Mouse (Mus musculus) thymus, postnatal 4 days (tissue): ENCODE results near the gene Gm49395.

Source experiments
- DNase-seq: peaks from one replicate; pipeline ENCODE4 v3.0.0; 2021

Gm49395 gene

DNA sequence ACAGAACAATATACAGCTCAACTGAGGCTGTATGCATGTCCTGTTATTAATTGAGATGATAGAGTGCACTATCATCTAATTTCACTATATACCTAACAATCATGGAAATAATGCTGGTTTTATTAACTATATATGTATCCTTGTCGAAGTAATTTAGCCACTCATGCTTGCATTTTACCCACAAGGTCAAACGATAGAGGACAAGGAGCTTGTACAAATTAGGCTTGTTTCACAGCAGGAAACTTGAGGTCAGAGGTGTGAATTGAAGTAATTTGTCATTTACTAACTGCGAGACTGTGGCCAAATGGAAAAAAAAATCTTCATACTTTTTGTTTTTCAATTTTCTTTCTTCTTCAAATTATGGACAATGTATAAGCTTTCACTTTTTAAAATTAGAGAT, 3.5 kb downstream of the Gm49395 start:
- no peak for DNase-seq

DNA sequence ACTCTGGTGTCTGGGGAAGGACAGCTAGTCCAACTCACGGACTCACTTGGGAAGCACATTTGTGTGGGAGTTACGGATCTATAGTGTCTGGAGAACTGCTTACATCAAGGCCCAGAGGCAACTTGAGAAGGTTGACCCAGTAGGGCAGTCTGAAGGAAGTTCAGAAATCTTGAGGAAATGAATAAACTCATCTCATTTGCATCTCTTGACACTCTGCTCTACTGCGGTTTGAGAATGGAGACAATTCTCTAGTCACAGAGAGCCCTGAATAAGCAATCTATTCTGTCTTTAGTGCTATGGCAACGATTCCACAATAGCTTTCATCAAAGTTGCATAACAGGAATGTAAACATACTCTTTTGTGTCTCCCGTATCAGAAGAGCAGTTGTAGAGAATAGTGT, 4.8 kb downstream of the Gm49395 start:
- no peak for DNase-seq

DNA sequence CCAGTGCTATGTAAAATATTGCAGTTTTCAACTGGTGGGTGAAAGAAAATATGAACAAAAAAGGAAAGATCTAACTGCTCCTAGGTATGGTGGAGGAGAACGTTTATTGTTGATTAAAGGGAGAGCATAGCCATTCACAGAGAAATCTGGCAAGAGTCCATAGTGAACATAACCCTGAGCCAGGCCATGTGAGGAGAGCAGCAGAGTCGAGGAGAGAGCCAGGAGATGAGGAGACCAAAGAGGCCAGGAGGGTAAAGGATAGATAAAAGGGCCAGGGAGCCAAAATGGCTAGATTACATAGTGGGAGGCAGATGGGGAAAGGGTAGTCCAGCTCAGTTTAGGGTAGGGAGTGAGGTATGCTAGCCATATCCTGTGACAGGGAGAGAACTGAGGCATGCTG, 5.5 kb downstream of the Gm49395 start:
- DNase-seq, result no peak

DNA sequence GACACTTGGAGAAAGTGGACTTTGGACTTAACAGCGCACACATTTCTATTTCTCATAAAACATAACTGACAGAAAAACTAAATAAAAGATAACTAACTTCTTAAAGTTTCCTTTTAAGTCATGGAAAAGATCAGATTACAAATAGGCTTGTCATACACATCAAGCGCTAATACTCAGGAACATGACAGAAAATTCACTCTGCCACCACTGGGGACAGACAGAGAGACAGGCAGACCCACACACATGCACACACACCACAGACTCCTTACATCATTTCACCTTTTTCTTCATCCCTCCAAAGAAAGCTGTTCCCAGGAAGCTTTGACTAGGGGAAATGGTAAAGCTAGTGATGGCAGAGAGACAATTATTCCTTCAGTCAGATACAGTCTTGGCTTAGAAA, 6.3 kb downstream of the Gm49395 start:
- DNase-seq, result no peak

DNA sequence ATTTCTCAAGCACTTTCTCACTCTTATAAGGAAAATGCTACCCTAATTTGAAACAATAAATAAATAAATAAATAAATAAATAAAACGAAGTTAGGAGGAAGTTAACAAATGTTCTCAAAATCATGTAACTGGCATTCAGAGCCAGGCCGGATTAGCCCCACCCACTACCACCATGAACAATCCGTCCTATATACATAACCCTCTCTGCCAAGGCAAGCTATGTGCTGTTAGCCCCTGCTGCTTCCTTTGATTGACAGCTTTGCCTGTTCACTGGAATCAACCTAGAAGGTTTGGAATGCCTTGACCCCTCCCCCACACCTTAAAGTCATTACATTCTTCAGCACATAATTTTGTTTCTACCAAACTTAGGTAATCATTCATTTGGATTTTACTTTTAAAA, 10.2 kb downstream of the Gm49395 start:
- no peak for DNase-seq

DNA sequence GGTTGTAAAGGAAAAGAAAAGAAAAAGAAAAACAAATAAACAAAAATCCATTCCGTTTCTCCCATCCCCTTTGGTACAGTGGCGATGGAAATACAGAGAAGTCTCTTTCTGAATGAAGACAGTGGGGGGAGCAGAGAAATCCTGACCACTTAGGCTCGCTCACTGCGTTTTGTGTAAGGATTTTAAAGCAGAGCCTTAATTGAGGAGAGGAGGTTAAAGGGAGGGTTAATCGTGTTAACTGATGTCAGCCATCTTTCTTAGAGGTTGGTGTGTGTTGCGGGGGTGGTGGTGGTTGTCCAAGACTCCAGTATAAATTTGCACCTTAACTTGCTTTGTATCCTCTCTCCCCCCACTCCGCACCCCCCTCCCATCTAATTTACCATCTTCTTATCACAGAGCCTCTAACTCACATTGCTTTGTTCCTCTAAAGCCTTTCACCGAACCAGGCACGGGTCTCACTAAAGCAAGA, 10.7 kb downstream of the Gm49395 start:
- DNase-seq, result no peak

DNA sequence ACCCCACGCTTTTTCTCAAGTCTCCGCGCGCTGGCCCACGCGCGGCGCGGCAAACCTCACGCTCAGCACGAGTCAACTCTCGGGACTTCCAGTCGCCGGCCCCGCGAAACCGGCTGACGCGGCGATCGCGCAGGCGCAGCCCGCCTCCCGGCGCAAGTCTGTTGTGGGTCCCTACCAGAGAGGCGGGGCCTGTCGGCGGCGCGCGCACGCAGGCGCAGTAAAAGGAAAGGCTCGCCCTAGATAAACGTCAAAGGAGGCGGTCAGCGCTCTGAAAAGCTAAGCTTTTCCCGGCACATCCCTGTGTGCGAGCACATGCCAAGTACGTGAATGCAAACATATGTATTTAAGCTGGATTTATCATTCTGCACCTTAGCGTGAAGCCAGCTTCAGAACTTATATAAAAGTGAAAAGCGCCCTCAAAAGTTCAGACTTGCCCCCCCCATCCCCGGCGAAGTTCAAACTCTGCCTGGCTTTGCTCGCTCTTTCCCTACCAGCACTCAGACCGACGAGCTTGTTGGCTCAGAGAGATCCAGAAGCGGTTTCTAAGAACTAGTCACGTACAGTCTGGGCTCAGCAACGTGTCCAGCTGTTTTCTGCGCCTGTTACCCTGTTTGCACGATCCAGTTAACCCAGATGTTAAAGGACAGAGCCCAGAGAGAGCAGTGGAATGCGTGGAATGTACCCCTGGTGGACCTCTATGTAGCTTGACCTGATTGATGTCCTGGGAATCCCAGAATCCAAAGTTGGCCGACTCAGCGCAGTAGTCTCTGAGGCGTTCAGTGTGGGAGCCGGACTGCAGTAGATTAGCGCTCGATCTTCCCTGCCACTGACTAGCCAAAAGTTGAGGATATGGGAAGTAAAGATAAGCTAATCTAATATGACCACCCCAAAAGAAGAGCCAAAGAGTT, 11.4 kb downstream of the Gm49395 start, which contains the start of gene Pelo:
TSS of gene Pelo (minus strand) at position 118 of the 908 bp plus-strand sequence.
- DNase-seq, result peak; percentile 97

DNA sequence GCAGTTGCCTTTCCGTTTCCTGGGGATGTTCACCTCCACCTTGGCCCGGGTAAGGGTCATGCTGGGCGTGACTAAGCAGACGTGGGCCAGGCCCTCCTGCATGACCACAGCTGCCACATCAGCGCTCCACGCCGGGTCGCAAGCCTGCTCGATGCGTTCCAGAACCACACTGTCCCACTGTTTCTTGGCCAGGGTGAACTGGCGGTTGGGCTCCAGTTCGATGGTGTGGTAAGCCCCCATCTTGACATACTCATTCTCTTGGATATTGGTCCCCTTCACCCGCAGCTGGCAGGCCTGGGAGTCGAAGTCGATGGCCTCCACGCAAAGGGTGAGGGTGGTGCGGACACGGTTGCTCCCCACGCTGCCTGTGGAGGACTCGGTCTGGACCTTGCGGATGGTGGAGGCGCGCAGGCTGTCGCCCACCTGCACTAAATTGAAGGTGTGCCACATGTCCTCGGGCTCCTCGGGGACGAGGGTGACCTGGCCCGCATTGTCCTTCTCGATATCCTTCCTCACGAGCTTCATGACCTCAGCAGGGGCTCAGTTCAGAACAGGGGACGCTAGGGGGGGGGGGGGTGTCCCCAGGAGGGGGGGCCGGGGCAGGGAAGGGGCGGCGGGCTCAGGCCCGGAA, 12.2 kb downstream of the Gm49395 start:
- DNase-seq, result peak; percentile 55

DNA sequence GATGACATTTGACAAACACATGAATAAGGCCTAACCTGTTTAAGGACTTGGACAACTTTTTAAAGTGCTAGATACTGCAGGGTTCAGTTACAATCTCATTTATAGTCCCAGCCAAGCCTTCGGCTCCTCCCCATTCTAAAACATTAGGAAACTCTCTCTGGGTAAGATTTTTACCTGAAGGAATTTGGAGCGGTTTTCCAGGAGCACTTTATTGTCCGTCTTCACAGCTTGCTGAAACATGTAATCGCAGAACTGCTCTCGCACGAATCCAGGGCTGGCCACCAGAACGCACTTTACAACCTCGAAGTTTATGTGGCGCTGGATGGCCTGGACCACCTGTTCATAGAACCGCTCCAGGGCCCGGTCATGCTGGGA, 12.7 kb downstream of the Gm49395 start:
- no peak for DNase-seq

DNA sequence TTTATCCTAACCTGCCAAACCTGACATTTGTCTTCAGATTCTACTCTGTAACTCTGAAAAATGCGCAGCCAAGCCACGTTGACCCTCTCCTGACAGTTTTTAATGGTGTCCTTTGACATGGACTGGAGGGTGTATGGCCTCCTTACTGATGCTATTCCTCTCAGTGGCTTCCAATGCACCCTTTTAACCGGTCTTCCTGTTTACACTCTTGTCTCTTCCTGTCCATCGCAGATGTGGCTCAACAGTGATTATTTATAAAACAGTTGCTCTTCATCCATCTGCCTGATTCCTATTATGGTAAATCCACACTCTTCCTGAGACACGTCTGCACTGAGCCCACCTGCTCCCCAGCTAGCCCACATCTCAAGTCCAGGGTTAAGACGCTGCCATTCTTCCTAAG, 15.7 kb downstream of the Gm49395 start:
- DNase-seq, result no peak

DNA sequence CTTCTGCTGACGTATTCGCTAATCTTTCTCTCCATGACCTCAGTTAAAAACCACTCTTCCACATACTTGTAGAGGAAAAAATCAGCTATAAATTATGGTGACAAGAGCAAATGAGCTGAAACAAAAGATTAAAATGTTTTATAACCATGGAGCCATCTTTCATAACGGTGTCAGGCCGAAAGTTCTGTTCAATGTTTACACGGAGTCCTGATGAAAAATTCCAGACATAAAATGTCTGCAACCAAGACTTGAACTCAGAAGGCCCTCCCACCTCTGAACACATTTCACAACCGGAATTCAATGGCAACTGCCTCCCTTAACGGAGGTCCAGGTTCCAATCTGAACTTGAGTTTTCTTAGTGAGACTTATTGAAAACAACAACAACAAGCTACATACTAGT, 19.4 kb downstream of the Gm49395 start:
- DNase-seq, result no peak

DNA sequence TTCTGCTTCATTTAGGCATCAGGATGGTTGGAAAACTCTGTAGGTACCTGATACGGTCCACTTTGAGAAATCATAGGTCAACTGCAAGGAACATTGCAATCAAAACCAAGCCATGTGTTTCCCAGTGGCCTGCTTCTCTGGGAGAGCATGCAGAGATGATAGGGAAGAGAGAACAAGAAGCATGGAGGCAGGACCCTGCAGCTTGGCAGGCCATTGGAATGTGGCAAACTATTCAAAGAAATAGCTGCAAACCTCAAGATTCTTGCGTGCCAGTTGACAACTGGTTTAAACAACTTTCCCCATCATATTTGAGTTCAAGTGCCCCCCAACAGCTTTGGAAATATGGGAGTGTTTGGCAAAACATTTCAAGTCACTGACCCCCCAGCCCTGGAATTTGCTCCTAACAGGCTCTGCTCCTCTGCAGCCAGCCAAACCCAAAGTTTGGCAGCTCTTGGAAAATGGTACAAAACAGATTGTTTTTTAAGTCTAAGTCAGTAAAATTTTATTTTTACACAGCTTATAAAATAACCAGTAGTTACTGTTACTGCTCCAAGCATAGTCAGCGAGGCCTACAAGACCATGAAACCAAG, 21.6 kb downstream of the Gm49395 start:
- no peak for DNase-seq

DNA sequence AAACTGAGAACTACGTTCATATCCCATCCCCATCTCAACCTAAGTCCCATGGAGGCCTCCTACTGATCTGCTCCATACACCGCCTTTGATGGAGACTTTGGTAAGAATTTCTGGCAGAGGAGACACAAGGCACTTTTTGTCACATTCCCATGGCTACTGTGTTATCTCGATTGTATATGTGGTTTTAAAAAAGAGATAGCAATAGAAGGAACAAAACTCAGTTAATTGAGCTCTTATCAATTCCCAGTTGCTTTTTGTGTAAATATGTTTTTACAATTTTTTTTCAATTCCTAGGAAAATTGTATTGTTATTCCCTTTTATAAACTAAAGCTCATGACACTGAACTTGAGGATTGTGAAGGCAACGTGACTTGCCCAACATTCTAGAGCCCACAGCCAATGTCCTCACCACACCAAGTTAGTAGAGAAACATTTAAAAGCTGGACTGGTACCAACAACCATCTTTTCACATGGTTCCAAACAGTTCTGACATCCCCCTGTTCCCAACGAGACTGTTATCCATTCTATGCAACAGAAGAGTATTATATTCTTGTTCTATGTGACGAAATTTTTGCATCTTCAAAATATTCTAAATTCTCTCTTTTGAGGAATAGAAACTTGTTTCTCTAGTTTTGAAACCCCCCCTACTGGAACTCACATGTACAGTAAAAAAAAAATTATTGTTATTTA, 22.6 kb downstream of the Gm49395 start:
- DNase-seq, result no peak

DNA sequence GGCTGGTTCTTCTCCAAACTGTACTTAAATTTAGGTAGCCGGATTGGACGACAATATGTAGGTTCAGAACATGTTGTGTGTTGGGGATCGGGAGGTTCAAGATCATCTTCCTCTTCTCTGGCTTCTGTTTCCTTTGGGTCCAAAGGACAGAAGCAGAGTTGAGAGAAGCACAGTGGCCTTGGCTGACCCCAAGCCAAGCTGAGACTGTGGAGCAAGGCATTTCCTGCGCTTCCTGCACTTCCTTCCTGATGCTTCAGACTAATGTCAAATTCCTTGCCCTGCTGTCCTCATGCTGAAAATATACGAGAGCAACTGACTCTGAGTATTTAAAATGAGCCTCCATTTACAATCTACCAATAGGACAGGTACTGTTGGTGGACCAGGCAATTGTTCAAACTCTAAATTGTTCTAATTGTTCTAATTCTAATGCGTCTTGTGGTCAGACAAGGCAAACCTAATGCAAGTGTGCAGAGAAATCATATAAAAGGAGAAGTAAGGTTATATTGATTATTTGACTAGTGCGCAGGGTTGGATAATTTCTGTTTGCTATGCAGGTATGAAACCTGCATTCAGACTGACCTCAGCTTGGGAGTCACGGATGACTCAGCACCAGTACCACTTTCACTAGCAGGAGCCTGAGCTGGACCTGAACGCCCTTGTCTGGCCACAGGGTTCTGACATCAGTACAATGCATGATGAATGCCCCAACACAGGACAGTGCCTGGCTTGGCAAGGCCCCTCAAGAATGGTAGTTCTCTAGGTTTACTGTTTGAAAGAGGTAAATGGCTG, 24.2 kb downstream of the Gm49395 start:
- DNase-seq, result no peak

DNA sequence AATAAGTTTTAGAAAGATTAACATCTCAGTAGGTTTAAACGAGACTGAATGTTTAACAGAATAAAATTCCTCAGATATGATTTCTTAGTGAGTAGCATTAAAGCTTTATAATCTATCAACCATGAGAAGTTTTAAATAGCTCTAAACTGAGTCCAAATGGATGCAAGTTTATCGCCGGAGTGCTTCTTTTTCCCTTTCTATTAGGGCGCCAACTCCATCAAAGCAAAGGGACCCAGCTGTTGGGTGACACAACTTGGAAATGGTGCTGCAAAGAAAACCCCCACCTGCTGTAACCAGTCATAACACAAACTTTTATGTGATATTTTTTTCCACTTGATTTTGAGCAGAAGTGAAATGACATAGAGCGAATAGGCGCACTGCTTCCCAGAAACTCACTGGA, 29.3 kb downstream of the Gm49395 start:
- no peak for DNase-seq

DNA sequence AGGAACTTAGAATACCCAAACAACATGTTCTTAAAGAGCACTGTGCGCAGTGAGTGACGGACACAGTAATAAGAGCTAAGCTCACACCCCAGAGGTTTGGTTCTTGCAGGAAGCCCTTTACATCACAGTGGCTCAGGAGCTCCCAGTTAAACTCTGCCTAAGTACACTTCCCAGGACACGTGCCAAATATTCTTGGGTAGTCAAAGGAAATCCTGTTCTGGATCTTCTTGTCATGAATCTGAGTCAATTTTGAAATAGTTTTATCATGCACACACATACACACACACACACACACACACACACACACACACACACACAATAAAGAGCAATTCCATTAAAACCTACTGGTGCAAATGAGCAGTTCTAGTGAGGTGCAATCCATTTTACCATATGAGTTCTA, 30.3 kb downstream of the Gm49395 start:
- DNase-seq, result no peak

DNA sequence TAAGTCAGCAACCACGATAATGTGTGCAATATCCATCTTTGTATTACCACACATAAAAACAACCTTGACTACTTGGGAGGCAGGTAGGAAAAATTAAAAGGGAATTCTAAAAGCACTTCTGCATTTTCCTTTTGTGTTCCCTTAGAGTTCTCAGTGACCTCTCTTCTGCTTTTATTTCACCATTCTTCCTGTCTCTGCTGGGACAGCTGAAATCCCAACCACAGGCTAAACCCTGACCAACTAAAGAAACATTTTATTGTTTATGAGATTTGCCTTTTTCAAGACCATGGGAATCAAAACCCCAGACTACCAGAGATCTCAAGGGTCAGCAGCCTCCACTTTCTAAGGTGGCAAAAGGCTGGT, 33.8 kb downstream of the Gm49395 start:
- DNase-seq, result no peak

DNA sequence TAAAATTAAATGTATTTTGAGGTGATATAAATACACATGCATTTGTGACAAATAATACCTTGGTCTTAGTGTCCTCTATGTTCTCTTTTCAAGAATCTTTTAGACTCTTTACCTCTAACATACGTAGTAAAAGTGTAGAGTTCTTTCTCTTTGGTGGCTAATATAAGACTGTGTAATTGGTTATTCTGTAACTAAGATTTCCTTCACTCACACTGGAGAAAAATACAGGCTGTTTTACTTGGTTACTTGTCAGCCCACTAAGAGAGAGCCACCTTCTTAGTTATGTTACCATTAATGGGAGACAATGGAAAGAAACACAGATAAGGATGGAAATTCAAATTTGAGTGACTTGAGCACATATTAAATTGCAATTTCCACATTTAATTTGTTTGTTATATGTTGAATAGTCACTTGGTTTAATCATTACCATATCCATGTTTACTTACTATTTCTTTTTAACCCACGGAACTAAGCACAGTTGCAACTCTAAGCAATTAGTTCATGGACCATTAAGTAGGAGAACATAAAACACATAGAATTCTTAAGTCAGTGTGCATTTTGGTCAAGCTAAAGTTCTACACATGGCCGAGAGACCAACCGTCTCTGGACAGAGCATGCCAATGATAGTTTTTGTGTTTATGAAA, 34.3 kb downstream of the Gm49395 start:
- no peak for DNase-seq

DNA sequence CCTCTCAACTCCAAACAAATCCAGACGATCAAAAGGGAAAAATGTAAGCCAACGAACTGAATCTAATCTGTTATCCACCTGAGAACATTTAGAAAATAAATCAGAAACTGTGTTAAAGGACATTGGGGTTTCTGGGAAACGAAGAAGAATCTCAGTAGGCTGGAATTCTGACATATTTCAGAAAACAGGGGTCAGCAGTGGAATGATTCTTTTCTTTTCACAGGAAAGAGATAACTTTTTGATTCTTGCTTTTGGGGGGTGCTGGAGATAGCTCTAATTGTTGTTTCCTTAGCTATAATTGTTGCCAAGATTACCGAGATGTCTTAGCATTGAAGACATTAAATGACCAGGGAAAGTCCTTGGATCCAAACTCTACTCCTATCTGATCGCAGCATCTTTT, 44.2 kb downstream of the Gm49395 start:
- DNase-seq, result no peak

DNA sequence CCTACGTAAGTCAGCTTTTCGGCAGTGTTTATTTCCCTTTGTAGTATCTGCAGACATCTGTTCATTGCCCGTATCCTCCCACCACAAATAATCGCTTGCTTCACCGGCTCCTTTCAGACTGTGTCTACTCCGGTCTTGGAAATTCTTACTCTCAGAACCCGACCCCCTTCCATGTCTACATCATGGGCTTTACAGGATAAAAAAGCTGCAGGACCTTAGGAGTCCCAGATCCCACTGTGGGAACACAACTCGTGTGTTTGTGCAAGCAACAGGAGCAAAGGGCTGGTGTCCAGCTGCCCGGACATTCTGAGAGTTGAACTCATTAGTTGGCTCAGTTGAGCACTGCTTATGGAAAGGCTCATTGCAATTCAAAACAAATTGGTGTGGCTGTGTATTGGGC, 46.9 kb downstream of the Gm49395 start:
- no peak for DNase-seq

DNA sequence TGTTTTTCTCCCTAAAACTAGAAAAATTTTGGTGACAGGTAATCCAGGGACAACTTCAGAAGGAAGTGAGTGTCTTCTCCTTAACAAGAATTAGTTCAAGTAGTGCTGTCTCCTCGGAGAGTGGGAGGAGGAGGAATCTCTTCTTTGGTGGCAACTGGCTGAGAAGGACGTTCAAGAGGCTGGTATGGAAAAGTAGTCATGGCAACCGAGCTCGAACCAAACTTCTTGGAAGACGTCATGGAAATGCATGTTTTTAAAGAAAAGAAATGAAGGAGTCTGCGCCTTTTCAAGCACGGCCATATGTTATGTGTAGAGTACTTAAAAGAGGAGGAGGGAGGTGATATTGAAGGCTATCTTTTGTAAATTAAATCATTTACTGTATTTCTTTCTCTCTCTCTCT, 49.2 kb downstream of the Gm49395 start:
- DNase-seq, result no peak
